Mouse (Mus musculus) spleen, postnatal 4 days (tissue): Measurements from ENCODE around the gene Iffo1.

Experiments used
- DNase-seq, 2 experiments: peaks; one replicate each; pipeline ENCODE4 v3.0.0; 2022; ENCODE audit warnings: low spot score in 2 of 2

The Iffo1 gene

DNA sequence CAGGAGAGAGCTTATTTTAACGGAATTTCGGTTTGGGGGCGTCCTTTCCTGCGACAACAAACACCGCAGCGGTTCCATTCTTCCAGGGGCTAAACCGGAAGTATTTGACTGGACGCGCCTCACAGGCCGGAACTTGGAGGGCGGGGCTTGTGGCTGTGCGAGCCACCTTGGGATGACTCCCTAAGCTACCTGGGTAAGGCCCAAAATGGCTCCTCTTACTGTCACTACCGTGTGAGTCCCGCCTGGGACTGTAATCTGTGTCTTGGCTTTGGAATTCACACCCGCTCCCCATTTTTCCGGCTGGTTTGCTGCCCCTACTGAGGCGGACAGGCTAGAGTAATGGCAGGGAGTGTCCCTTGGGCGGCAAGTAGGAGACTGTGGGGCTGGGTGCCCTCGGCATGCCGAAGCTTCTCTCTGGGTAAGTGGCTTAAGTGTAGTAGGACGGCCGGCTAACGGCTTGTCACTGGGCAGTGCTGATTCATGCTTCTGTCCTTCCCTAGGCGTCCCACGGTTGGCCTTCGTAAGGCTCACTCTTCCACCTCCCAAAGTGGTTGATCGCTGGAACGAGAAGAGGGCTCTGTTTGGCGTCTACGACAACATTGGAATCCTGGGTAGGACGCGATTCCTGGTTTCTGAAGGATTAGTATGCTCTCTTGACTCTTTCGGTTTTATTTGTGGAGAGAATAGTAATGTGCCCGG lies 47.1 kb downstream of the Iffo1 start:
- DNase-seq: peak; percentile 94 to 96

- DNase-seq: no peak
Observed at GRCm38 (mm10) chr6:125192841-125193240, 47.8 kb downstream of the Iffo1 start.

DNA sequence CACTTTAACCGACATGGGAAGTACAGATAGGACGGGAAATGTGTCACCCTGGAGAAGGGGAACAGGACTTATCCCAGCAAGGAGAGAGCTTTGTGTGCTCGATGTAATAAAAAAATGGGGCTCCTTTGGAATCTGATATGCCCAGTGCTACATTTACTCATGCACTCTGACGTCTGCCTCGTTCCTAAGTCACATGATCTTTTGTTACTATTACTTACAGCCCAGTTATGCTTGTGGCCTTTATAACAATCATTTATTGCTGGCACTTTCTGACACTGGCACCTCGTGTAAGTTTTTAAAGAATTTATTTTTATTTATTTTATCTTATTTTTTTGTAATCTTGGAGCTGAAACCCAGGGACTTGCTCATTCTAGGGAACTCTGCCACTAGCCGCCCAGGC lies 48.3 kb downstream of the Iffo1 start:
- DNase-seq: no peak

DNA sequence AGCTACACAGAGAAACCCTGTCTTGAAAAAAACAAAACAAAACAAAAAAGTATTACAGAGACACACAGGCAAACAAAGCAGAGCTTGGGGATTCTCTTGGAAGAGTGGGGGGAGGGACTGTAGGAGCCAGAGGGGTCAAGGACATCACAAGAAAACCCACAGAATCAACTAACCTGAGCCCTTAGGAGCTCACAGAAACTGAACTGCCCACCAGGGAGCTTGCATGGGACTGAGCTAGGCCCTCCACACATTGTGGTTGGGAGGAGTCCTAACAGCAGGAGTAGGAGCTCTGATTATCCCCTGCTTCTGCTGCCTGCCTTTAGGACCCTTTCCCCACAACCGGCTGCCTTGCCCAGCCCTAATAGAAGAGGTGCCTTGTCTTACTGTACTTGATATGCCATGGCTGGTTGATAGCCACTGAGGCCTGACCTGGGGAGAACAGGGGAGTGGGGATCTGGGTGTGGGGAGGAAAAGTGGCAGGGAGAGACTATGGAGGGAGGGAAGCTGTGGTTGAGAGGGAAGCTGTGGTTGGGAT lies 50.6 kb downstream of the Iffo1 start:
- no peak for DNase-seq

DNA sequence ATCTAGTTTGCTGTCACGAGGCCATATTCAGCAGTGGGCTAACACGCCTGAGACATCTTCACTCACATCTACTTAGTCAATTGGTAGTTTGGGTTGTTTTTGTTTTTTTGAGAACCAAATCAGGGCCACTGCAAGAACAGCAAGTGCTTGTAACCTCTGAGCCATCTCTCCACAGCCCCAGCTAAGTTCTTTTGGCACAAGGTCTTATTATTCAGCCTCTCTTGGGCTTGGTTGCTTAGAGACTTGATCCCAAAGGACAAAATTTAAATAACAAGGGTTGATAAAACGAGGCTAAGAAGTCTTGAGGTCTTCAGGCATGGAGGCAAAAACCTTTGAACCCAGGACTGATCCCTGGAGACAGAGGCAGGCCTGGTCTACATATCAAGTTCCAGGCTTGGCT lies 51.3 kb downstream of the Iffo1 start:
- no peak for DNase-seq

- no peak for DNase-seq
Observed at GRCm38 (mm10) chr6:125197166-125197565, 52.1 kb downstream of the Iffo1 start.

DNA sequence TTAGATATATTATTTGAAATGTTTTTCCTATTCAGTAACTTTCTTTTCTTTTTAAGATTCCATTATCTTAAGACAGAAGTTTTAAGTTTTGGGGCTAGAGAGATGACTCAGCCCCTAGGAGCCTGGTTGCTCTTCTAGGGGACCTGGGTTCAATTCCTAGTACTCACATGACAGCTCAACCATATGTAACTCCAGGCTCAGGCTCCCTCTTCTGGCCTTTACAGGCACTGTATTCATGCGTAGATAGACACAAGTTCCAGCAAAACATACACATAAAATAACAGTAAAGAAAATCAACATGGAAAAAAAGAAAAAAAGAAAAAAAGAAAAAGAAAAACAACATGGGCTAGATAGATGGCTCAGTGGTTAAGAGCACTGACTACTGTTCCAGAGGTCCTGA lies 65.4 kb downstream of the Iffo1 start:
- no peak for DNase-seq
